Mouse (Mus musculus) myocyte (in vitro differentiated cells): ENCODE data around the gene Tenm4.

Experiments
- E2F4 ChIP-seq: IDR thresholded peaks from one replicate; pipeline ENCODE4 v1.6.1; 2011; ENCODE audit warnings: mild to moderate bottlenecking, control low read depth, moderate library complexity; ENCODE audit not compliant: insufficient read depth
- POLR2A ChIP-seq: IDR thresholded peaks from one replicate; pipeline ENCODE4 v1.6.1; 2011; ENCODE audit warnings: low read depth, mild to moderate bottlenecking, control low read depth, moderate library complexity; ENCODE audit not compliant: insufficient read length
- SRF ChIP-seq: IDR thresholded peaks from one replicate; pipeline ENCODE4 v1.6.1; 2011; ENCODE audit warnings: low read depth; ENCODE audit not compliant: control insufficient read depth, insufficient read length
- TCF3 ChIP-seq: IDR thresholded peaks from one replicate; pipeline ENCODE4 v1.6.1; 2011; ENCODE audit warnings: low read depth, control low read depth; ENCODE audit not compliant: insufficient read length
- USF1 ChIP-seq: IDR thresholded peaks from one replicate; pipeline ENCODE4 v1.6.1; 2011; ENCODE audit warnings: low read depth, mild to moderate bottlenecking, control low read depth, moderate library complexity

- TF ChIP-seq POLR2A (no peak), USF1 (no peak), SRF (no peak), E2F4 (no peak), TCF3 (no peak)
These were observed 212.9 kb downstream of the Tenm4 start for GRCm38 (mm10) chr7:96383686-96384528.
